Mouse (Mus musculus): ENCODE measurements around the gene Srek1ip1.

The Srek1ip1 gene

GRCm38 (mm10) chr13:104841937-104842336, 49.7 kb downstream of the Srek1ip1 start:
- in situ Hi-C loops (cut with MboI, MseI), result loop anchor here in 1 of 2 experiments (10.0 kb wide), 1 partner anchor 1103 kb away; no protein-coding TSS in a partner anchor

GRCm38 (mm10) chr13:104843295-104844089, 51.2 kb downstream of the Srek1ip1 start:
- in situ Hi-C loops (cut with MboI, MseI), result loop anchor here in 1 of 2 experiments (10.0 kb wide), 1 partner anchor 1101 kb away; no protein-coding TSS in a partner anchor

- in situ Hi-C loops (cut with MboI, MseI), result no loop called here
Observed at GRCm38 (mm10) chr13:104853645-104854044, 61.4 kb downstream of the Srek1ip1 start.

- in situ Hi-C loops (cut with MboI, MseI), result no loop called here
Observed at GRCm38 (mm10) chr13:104863127-104863979, 71.1 kb downstream of the Srek1ip1 start, which contains the start of gene Shisal2b. Gene Shisal2b, minus strand, starts transcription at chr13:104863893.

- in situ Hi-C loops (cut with MboI, MseI), result no loop called here
Observed at GRCm38 (mm10) chr13:104866726-104867125, 74.4 kb downstream of the Srek1ip1 start.

GRCm38 (mm10) chr13:104869907-104870306, 77.6 kb downstream of the Srek1ip1 start:
- in situ Hi-C loops (cut with MboI, MseI), result no loop called here

- in situ Hi-C loops (cut with MboI, MseI), result no loop called here
Observed at GRCm38 (mm10) chr13:104878508-104878907, 86.2 kb downstream of the Srek1ip1 start.

- in situ Hi-C loops (cut with MboI, MseI), result no loop called here
Observed at GRCm38 (mm10) chr13:104883566-104884249, 91.4 kb downstream of the Srek1ip1 start.

- in situ Hi-C loops (cut with MboI, MseI), result no loop called here
Observed at GRCm38 (mm10) chr13:104886308-104887032, 94.2 kb downstream of the Srek1ip1 start.
